In genomic region chr5:140732195-140732594, GRCm38 (mm10) we compare ENCODE assay signal across 13 mouse cellular contexts. TPM values are rescaled to one million over a fixed set of nuclear protein-coding genes. Genes with fewer than 3 reads are reported as not detected.
A peak's percentile ranks its signal among the peaks of the same experiment; 100 is the strongest.
DNase-seq lines count a peak whose midpoint lies in the region; ATAC-seq and TF ChIP-seq lines count a peak whose summit lies in the region.
"Had no signal": no experiment of that assay in that cellular context is flagged by ENCODE, and none has a peak within 500 bp of the region (broad histone marks: within the 10 kb centered on the region; RNA-seq: fewer than 3 reads in every experiment).

No protein-coding gene starts in this region.

- no peak overlapping the region for H3K4me3 ChIP-seq in forebrain, postnatal 0 days (ENCODE audit: low read depth, low read length)
- H3K4me3 ChIP-seq in forebrain, embryonic 15.5 days: no peak overlapping the region
- no peak overlapping the region for H3K4me3 ChIP-seq in spleen, adult 2 months (ENCODE audit: extremely low read depth, insufficient read depth, insufficient read length)
- H3K4me3 ChIP-seq in limb, embryonic 10.5 days: no peak overlapping the region
- H3K4me3 ChIP-seq: limb, embryonic 12.5 days; midbrain, embryonic 15.5 days had no signal

- ATAC-seq in forebrain, postnatal 0 days: no peak
- ATAC-seq in forebrain, embryonic 15.5 days (replicated peaks): no peak
- ATAC-seq: midbrain, embryonic 15.5 days had no signal

- H3K4me2 ChIP-seq in forebrain, postnatal 0 days (ENCODE audit: low read depth): no peak overlapping the region
- no peak overlapping the region for H3K4me2 ChIP-seq in forebrain, embryonic 15.5 days (replicated peaks)
- H3K4me2 ChIP-seq: limb, embryonic 12.5 days; midbrain, embryonic 15.5 days had no signal

- H3K9me3 ChIP-seq in forebrain, postnatal 0 days (ENCODE audit: low read length): no peaks in the 10 kb centered on the region
- H3K9me3 ChIP-seq in forebrain, embryonic 15.5 days: no peaks in the 10 kb centered on the region
- peaks cover 6% of the 10 kb centered on the region; the same call in 1 of the 2 replicates for H3K9me3 ChIP-seq in limb, embryonic 10.5 days (replicated peaks)
- H3K9me3 ChIP-seq: midbrain, embryonic 15.5 days had no signal

- H3K27me3 ChIP-seq in forebrain, postnatal 0 days (ENCODE audit: insufficient read depth, low read length): 0 out of 2 replicates have a peak, but pooled peaks cover 7% of the 10 kb centered on the region
- H3K27me3 ChIP-seq in forebrain, embryonic 15.5 days: peaks cover 18% of the 10 kb centered on the region
- H3K27me3 ChIP-seq in spleen, adult 2 months (ENCODE audit: control insufficient read depth, insufficient read depth, low read length): no peaks in the 10 kb centered on the region
- H3K27me3 ChIP-seq in limb, embryonic 10.5 days (ENCODE audit: low read depth, poor library complexity, severe bottlenecking): peaks cover 37% of the 10 kb centered on the region

- peaks cover 4% of the 10 kb centered on the region; the same call in 1 of the 2 replicates for H3K4me1 ChIP-seq in forebrain, postnatal 0 days (ENCODE audit: insufficient read depth)
- peaks cover 9% of the 10 kb centered on the region for H3K4me1 ChIP-seq in forebrain, embryonic 15.5 days
- peaks cover 37% of the 10 kb centered on the region for H3K4me1 ChIP-seq in spleen, adult 2 months (ENCODE audit: control insufficient read depth, insufficient read depth, insufficient read length)
- H3K4me1 ChIP-seq in limb, embryonic 10.5 days: peaks cover 17% of the 10 kb centered on the region

- 64% methylated on average over 4 of the region's 4 CpGs for WGBS in forebrain, postnatal 0 days
- WGBS in forebrain, embryonic 15.5 days: 63% methylated on average over 4 of the region's 4 CpGs
- 72% methylated on average over 4 of the region's 4 CpGs for WGBS in spleen, adult 2 months
- WGBS in limb, embryonic 10.5 days: 66% methylated on average over 4 of the region's 4 CpGs

- H3K36me3 ChIP-seq in forebrain, postnatal 0 days (ENCODE audit: insufficient read depth): no peaks in the 10 kb centered on the region
- H3K36me3 ChIP-seq in forebrain, embryonic 15.5 days: no peaks in the 10 kb centered on the region
- H3K36me3 ChIP-seq in spleen, adult 2 months (ENCODE audit: control insufficient read depth, insufficient read depth, low read length): no peaks in the 10 kb centered on the region
- no peaks in the 10 kb centered on the region for H3K36me3 ChIP-seq in limb, embryonic 10.5 days
- H3K36me3 ChIP-seq: limb, embryonic 12.5 days; midbrain, embryonic 15.5 days had no signal

- no peak overlapping the region for H3K9ac ChIP-seq in forebrain, postnatal 0 days
- H3K9ac ChIP-seq in forebrain, embryonic 15.5 days (replicated peaks): no peak overlapping the region
- H3K9ac ChIP-seq: limb, embryonic 12.5 days; midbrain, embryonic 15.5 days had no signal

- H3K27ac ChIP-seq in forebrain, postnatal 0 days (ENCODE audit: low read depth, low read length): no peak overlapping the region
- H3K27ac ChIP-seq in forebrain, embryonic 15.5 days (replicated peaks): no peak overlapping the region
- peak overlapping the region; percentile 67; the same call in 1 of the 2 replicates for H3K27ac ChIP-seq in spleen, adult 2 months (ENCODE audit: insufficient read depth, low read length)
- no peak overlapping the region for H3K27ac ChIP-seq in limb, embryonic 10.5 days
- H3K27ac ChIP-seq: limb, embryonic 12.5 days; midbrain, embryonic 15.5 days had no signal

- TF ChIP-seq POLR2A in spleen, adult 2 months (IDR thresholded peaks at IDR 0.05; ENCODE audit: low read depth, low read length): no peak

- no peak for DNase-seq in forebrain, postnatal 0 days
- DNase-seq in spleen, adult 2 months (ENCODE audit: low read depth in 1 of 2, low spot score in 2 of 2): peak in 1 of 2 experiments; percentile 25
- DNase-seq in spleen, postnatal 36 days (ENCODE audit: low spot score in 2 of 2): no peak
- DNase-seq in limb, embryonic 10.5 days (ENCODE audit: low spot score): peak; percentile 47
- DNase-seq in thymus, postnatal 36 days: peak; percentile 38 to 50
- DNase-seq in gastrocnemius, postnatal 10 days: no peak
- DNase-seq in frontal cortex, postnatal 10 days (ENCODE audit: low spot score in 2 of 2): no peak
- DNase-seq: cerebellum, adult 8-10 months; heart, adult 18-20 months; kidney, adult 18-20 months had no signal

- peak; percentile 46 for TF ChIP-seq CTCF in forebrain, postnatal 0 days (IDR thresholded peaks at IDR 0.05; ENCODE audit: low read depth)
- TF ChIP-seq CTCF in spleen, adult 2 months (IDR thresholded peaks at IDR 0.05; ENCODE audit: extremely low read depth, insufficient read depth, insufficient read length, insufficient replicate concordance): no peak

RNA-seq across cellular contexts. Expression of gene Amz1, which starts 8.3 kb away (rescaled TPM):
- 12.1 and 12.2 TPM in 2 replicates for total RNA-seq in forebrain, postnatal 0 days (2014; rRNA removed)
- 8.7 and 14.2 TPM in 2 replicates for polyA plus RNA-seq in forebrain, postnatal 0 days (2015; fragmentation: Nextera tagmentation; extraction: Ambion mirVana)
- polyA plus RNA-seq in forebrain, embryonic 15.5 days (2015; fragmentation: Nextera tagmentation; extraction: Ambion mirVana): 4.4 and 5.3 TPM in 2 replicates
- 17.6 and 19.1 TPM in 2 replicates for polyA plus RNA-seq in spleen, adult 2 months (2012; rRNA removed)
- 0.88 and 1.1 TPM in 2 replicates for polyA plus RNA-seq in limb, embryonic 10.5 days (2016; fragmentation: Nextera tagmentation; extraction: Ambion mirVana)
- 1 to 10 TPM in 1 of 2 experiments, under 1 TPM in 1; 0.45 to 1.1 TPM for total RNA-seq in gastrocnemius, postnatal 10 days (2021)

RNA-seq across cellular contexts. Expression of gene Brat1, which starts 27.4 kb away (rescaled TPM):
- total RNA-seq in forebrain, postnatal 0 days (2014; rRNA removed): 30.0 and 39.1 TPM in 2 replicates
- polyA plus RNA-seq in forebrain, postnatal 0 days (2015; fragmentation: Nextera tagmentation; extraction: Ambion mirVana): 15.8 and 17.4 TPM in 2 replicates
- polyA plus RNA-seq in forebrain, embryonic 15.5 days (2015; fragmentation: Nextera tagmentation; extraction: Ambion mirVana): 26.3 and 28.2 TPM in 2 replicates
- polyA plus RNA-seq in spleen, adult 2 months (2012; rRNA removed): 28.3 and 40.5 TPM in 2 replicates
- polyA plus RNA-seq in limb, embryonic 10.5 days (2016; fragmentation: Nextera tagmentation; extraction: Ambion mirVana): 21.8 and 22.2 TPM in 2 replicates
- total RNA-seq in gastrocnemius, postnatal 10 days (2021): 1 to 10 TPM; 8.9 to 9.4 TPM

RNA-seq across cellular contexts. Expression of gene Iqce, which starts 30.0 kb away (rescaled TPM):
- total RNA-seq in forebrain, postnatal 0 days (2014; rRNA removed): 30.6 TPM in 2 replicates
- 19.0 and 27.1 TPM in 2 replicates for polyA plus RNA-seq in forebrain, postnatal 0 days (2015; fragmentation: Nextera tagmentation; extraction: Ambion mirVana)
- polyA plus RNA-seq in forebrain, embryonic 15.5 days (2015; fragmentation: Nextera tagmentation; extraction: Ambion mirVana): 22.2 and 25.1 TPM in 2 replicates
- 12.2 and 12.5 TPM in 2 replicates for polyA plus RNA-seq in spleen, adult 2 months (2012; rRNA removed)
- 24.2 and 24.9 TPM in 2 replicates for polyA plus RNA-seq in limb, embryonic 10.5 days (2016; fragmentation: Nextera tagmentation; extraction: Ambion mirVana)
- total RNA-seq in gastrocnemius, postnatal 10 days (2021): 1 to 10 TPM; 8.3 to 9.0 TPM

Comparison
In these comparisons a context has a peak if more than half of its experiments do, and no peak if none do; other contexts are left out.
1. DNase-seq: peak in limb, embryonic 10.5 days (single experiment) and thymus, postnatal 36 days (2 of 2); none in forebrain, postnatal 0 days (single experiment), spleen, postnatal 36 days (0 of 2), gastrocnemius, postnatal 10 days (single experiment) and frontal cortex, postnatal 10 days (0 of 2).